Mouse (Mus musculus) regulatory T cell (primary cell): Measurements from ENCODE around the gene Tax1bp3.

Source experiments
- in situ Hi-C: fragments of 300-600 bp; cut with MboI, MseI; formaldehyde crosslinking; loops from one replicate; pipeline ENCODE4 v1.15.1; 2025; ENCODE audit warnings: high pct_unique_total_duplicates

The Tax1bp3 gene

DNA sequence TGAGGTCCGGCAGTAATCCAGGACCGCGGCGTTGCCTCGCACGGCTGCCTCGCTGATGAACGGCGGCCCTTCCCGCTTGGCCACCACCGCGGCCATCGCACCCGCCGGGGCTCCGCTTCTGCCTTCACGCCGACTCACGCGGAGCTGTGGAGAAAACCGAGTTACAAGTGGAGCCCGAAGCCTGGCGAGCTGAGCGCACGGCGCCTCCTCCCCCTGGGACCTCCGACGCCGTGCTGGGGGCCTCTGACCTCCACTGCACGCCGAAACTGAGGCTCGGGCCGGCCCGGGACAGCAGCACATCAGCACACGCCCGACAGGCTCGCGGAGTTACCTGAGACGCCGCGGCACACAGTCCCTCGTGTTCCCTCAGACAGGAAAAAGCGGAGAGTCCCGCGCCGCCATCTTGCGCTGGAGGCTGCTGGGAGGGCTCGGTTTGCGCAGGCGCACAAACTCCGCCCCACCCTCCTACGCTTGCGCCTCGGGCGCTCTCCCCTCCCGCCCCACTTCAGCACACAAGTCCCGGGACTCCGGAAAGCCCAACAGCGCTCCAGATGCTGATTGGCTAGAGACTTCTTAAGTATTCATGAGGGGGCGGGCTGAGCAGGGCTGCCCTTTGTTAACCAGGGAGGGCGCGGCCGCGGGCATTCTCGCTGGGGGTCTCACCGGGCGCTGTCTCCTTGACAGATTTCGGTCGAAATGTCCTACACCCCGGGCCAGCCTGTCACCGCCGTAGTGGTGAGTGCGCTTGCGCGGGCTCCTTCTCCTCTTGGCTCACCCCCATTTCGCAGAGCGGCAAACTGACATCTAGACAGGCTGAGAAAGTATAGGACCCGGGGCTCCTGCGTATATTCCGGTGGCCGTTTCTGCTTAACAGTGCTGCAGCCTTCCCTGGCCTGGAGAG, at the start of gene Tax1bp3, which contains the start of gene Emc6:
Gene Tax1bp3 (plus strand): TSS at position 476 of the 901 bp plus-strand sequence.
Gene Emc6 (minus strand): TSS at position 430 of the 901 bp plus-strand sequence.
- in situ Hi-C loops, result no loop called here

DNA sequence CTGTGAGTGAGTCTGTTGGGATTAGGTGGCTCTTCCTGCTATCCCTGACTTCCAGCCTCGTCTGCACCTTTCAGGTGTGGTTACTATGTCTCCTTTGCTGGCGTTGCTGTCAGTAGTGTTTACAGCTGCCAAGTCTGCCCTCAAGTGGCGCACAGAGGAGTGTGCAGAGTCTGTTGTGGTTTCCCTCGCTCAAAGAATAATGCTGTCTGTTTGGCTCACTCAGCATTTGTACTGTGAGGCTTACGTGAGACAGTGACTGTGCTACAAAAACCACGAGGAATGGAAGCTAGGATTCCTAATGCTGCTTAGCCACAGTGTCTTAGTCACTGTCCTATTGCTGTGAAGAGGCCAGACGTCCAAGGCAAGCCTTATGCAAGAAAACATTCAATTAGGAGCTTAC, 45.9 kb upstream of the Tax1bp3 start:
- in situ Hi-C loops, result loop anchor here (10.0 kb wide), 1 partner anchor 116 kb away; the partner anchor contains the start of gene Camkk1

DNA sequence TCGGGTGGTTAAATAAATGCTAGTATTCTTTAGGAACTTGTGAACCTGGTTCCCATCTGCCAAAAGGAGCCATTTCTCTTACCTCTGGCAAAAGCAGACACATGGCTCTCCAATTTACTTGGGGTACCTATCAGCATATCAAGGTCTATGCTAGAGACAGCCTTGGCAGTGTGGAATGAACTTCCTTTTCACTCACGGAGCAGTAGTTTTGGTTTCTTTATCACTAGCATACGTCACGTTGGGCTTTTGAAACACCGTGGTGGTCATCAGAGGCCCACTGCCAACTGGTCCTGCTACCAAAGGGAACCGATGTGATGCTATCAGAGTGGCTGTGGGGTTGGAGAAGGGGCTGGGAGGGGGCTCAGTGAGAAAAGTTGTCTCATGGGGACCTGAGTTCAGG, 43.9 kb upstream of the Tax1bp3 start:
- in situ Hi-C loops, result loop anchor here (10.0 kb wide), 1 partner anchor 118 kb away; the partner anchor contains the start of gene Camkk1

DNA sequence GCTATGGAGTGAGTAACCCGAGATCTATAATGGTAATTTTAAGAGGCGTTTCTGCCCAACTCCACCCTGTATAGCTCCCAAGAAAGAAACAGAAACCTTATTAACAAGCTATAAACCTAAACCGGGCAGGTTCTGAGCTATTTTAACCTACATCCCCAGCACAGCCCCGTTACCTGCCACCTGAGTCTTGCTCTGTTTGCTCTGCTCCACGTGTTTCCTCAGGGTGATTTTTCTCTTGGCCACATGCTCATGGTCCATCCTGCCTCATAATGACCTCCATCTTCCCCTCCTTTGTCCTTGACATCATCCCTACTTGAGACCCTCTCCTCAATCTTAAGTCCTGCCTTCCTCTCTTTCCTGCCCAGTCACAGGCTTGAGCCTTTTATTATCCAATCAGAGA, 42.7 kb upstream of the Tax1bp3 start:
- in situ Hi-C loops, result loop anchor here (10.0 kb wide), 1 partner anchor 119 kb away; the partner anchor contains the start of gene Camkk1

DNA sequence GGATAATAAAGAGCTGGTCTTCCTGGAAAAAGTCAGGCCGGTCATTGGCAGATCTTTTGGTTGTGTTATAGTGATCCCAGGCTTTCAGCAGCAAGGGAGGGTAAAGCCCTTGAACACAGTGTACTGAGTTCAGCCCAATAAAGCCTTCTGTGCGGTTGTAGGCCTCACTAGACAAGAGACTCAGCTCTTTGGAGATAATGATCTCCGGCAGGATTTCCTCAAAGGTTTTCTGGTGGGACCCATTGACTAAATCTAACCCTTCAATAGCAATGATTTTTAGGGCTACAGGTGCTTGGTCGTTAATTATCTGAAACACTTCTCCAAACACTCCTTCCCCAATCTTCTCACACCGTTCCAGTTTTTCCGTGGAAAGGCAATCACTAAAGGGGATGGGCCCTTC, 40.3 kb upstream of the Tax1bp3 start:
- in situ Hi-C loops, result loop anchor here (5.0 to 10.0 kb wide), 2 partner anchors 122 to 146 kb away; partner anchors contain the start of gene Camkk1

DNA sequence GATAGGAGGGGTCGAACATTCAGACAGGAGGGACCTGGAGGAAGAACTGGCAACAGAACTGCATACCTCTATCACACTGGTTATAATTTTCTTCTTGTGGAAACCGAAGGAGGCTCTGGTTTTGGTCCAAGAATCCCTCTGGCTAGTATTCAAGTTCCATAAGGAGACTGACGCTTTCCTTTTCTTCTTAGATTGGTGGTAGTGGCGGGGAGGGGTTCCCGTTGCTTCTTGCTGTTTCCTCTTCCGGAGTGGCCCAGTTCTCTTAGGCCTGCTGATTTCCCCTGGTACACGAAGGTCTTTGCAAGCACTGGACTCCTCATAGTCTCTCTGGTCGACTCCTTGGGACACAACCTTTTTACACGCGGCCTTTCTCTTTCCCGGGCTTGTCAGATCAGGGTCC, 39.8 kb upstream of the Tax1bp3 start:
- in situ Hi-C loops, result loop anchor here (5.0 to 10.0 kb wide), 2 partner anchors 122 to 145 kb away; partner anchors contain the start of gene Camkk1

DNA sequence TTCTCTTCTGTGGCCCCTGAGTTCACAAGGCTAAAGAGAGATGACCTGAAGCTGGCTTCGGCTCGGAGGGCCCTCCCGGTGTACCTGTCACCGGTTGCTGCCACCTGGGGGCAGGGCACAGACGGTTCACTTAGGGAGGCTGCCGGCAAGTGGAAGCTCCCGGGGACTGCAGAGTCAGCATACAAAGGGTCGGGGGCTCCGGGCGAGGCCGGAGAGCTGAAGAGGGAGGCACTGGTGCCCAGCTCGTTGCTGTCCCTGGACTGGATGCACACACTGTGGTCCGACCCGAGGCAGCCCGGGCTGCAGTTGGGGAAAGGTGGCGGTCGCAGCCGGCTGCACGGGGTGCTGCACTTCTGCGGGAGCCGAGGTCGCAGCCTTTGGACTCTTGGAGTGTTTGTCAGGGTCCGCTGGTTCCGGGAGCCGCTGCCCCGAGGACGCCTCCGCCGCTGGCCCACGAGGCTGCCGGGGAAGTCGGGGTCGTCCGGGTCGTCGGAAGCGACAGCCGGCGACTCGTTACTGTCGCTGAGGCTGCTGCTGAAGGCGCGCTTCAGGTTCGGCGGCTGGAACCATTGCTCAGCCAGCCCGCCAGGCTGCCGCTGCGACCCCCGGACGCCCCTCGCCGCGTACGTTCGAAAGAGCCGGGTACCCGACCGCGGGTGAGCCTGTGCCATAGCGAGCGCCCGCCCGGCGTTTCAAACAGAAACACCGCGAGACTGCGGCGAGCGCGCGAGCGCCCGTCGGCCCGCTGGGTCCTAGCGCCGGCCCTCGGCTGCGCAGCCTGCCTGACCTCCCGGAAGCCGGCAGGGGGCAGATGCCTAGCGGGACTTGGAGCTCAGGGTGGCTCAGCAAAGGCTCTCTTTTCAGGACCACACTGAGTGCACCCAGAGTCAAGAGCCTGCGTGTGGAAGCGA, 39.0 kb upstream of the Tax1bp3 start, which contains the start of gene Haspin:
Gene Haspin (minus strand): TSS at position 704 of the 911 bp plus-strand sequence.
- in situ Hi-C loops, result loop anchor here (5.0 to 10.0 kb wide), 2 partner anchors 123 to 144 kb away; partner anchors contain the start of gene Camkk1

DNA sequence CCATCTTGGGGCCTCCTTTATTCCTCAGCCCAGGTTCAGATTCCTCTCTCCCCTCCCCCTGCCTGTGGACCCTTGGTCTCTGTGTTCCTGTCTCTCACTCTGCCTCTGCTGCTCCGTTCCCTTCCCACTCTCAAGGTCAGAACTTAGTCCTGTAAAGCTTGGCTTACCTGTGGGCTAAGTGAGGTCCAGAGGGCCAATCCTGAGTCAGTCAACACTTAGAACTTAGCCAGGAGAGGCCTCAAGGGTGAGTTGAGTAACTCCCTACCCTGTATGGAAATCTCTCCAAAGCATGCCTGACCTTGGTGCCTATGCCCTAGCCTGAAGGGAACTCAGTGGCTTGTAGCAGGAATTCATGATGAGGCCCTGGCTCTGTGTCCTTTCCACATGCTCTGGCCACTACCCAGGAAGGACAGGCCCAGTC, 32.6 kb upstream of the Tax1bp3 start:
- in situ Hi-C loops, result no loop called here

DNA sequence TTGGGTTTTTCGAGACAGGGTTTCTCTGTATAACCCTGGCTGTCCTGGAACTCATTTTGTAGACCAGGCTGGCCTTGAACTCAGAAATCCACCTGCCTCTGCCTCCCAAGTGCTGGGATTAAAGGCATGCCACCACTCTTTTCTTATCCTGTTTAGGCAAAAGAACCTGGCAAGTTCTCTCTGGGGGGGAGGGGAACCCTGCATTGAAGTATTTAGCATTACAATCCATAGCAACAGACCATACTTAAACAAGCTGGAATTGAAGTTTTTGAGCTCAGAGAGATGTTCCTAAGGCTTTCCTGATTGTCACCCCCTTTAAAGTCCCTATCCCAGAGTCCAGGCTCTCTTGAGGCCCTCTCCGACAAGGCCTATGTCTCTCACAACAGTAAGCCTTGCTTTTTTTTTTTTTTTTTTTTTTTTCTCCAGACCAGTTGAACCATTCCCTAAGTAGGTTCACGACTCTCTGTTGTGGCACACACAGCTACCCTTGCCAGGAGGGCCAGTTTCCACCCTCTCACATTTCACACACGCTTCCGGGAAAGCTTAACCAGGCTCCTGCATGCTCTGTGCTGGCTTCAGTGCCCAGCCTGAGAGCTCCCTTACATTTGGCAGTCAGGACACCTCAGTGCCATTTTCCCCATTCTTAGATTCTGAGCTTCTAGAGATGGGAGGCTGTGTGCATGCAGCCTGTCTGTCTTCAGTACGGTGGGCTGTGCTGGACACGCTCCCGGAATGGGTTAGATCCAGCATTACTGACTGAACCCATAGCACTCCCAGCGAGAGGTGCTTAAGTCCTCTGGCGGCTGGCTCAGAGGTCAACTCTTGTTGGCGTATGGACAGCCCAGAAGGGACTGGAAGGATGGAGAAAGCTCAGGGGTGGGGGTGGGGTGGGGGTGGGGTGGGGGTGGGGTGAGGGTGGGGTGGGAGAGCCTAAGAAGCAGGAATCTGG, 30.6 kb upstream of the Tax1bp3 start:
- in situ Hi-C loops, result no loop called here

DNA sequence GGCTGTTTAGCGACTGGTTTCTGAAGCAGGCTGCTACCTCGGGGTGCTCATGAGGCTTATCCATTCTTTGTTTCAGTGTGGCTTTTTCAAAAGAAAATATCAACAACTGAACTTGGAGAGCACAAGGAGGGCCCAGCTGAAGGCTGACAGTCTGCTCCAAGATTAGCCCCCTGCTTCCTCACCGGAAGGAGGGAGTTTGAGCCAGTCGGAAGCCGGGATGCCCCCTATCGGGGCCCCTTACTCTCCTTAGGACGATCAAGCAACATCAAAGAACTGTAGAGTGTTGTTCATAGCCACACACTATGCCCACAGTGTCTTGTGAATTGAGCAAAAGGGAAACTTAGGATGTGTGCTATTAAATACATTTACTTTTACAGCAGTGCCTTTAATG, 29.9 kb upstream of the Tax1bp3 start:
- in situ Hi-C loops, result no loop called here

DNA sequence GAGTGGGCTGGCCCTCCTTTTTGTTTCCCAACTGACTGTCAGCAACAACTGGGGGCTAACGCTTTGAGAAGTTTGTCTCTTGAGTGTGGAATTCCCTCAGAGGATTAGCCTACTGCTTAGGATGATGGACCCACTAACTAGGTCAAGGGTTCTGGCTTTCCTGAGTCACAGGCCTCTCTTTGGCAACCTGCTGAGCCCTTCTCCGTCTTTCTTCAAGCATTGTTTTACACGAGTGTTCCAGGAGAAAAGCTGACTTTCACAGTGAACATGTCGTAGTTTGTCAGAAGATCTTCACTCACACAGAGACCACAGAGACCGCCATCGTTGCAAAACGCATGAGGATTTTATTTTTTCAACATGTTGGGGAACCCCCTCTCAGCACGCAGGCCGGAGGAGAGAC, 28.7 kb upstream of the Tax1bp3 start:
- in situ Hi-C loops, result no loop called here

DNA sequence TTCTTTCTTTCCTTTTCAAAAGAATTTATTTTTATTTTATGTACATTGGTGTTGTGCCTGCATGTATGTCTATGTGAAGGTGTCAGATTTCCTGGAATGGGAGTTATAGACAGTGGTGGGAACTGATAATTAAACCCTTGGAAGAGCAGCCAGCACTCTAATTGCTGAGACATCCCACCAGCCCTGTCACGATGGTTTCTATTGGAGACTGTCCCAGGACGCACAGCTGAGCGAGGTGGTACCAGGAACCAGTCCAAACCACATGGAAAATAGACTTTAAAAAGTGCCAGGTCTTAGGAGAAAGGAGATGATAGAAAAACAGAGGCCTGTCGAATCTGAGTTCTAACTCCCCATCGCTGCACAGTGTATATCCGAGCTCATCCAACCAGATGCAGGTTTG, 21.8 kb upstream of the Tax1bp3 start:
- in situ Hi-C loops, result no loop called here

DNA sequence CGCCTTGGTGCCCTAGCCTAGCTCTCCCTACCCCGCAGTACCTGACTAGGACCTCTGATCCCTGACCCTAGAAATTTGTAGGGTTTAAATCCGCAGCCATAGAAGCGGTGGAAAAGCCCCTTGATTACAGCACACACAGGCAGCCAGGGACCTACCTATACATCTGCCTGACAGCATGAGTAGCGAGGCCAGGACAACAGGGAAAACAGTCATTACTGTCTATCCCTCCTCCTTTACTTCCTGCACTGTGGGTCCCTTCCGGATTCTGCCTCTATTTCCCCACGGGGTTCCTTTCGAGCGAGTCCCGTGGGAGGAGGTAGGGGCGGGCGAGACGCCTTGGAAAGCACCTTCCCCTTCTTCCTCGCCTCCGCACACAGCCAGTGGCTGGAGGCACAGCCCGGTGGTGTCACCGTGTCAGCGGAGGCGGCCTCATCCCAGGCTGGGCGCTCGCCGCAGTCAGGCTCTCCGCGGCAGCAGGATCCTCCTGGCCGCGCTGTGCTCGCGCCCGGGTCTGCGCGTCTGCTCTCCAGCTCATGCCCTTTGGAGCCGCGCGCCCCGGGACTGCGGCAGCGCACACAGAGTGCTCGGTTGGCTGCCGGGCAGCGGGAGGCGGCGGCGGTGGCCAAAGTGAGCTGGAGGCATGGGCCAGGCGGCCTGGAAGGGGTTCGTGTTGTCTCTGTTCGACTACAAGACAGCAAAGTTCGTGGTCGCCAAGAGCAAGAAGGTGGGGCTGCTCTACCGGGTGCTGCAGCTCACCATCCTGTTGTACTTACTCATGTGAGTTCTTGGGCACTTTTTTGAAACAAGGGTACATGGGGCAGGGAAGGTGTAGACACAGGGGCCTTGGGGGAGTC, 16.7 kb upstream of the Tax1bp3 start, which contains the start of gene P2rx5:
Gene P2rx5 (plus strand): TSS at position 465 of the 854 bp plus-strand sequence.
- in situ Hi-C loops, result no loop called here

DNA sequence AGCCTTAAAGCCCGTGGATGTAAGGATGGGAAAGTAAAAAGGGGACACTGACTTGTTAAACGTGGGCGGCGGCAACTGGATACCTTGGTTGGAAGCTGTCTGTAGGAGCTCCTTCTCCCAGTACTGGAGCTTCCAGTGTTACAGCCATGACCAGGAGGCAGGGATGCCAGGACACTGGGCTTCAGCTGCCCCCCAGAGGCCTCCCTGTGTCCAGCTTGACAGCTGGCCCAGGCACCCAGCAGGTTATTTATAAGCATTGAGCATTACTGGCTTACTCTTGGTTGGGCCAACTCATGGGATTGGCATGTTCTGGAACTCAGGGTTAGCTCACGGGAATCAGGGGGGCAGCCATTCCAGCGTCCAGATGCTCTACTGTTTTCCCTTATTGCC, 16.1 kb upstream of the Tax1bp3 start:
- in situ Hi-C loops, result no loop called here

DNA sequence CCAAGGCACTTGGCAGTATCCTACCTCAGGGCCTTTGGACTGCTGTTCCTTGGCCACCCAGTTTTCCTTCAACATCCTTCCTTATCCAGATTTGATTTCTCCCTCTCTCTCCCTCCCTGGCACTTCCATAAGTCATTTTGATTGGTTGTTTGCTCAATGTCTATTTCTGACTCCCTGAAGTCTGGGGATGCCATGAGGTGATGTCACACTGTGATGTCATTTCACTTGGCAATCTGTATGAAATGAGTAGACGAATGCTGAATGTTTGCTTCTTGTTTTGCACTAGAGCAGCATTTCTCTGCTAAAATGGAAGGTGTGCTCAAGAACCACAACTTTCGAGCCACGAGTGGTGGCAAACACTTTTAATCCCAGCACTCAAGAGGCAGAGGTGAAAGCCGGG, 15.3 kb upstream of the Tax1bp3 start:
- in situ Hi-C loops, result no loop called here

DNA sequence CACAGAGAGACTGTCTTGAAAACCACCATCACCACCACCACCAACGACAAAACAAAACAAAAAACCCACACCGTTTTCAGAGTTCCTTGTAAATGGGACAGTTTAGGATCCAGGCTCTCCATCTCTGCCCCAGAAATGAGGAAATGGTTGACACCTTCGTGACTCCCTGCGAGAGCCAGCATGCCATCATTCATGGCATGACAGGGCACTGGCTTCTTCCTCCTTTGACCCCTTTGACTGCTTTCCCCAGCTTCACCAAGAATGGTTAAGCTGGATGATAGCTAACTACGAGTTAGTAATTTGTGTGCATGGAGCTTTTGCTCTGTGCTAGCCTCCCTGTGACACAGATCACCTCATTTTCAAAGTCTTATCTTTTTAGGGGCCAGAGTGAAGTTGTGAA, 14.6 kb upstream of the Tax1bp3 start:
- in situ Hi-C loops, result no loop called here

DNA sequence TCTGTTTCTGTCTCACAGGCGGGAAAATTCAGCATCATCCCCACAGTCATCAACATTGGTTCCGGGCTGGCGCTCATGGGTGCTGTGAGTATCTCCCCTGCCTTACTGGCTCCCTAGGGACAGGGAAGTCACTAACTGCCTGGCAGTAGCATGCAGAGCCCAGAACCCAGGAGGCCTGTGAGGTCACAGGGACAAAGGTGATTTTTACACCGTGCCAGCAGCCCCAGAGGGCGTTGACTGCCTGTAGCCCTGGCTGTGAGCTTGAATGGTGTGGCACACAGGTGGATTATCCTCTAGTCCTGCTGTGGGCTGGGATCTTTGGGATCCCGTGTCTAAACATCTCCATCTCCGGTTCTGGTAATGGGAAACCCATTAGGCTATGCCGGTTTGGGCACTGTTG, 8.8 kb upstream of the Tax1bp3 start:
- in situ Hi-C loops, result no loop called here

DNA sequence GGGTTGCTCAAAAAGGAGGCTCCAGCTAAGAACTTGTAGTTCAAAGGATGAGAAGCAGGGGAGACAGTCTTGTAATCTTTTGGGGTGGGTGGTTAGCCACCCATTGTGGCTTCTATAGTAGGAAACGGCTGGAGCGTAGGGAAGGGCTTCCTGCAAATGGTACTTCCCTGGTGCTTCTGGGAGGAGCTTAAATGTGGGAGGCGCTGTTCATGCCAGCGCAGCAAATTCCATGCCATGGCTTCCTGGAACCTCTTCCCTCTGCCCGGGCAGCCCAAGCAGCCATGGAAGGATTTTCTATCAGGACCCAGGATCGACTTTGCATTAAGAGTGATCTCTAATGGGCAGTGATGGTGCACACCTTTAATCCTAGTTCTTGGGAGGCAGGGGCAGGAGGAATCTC, 8.3 kb upstream of the Tax1bp3 start:
- in situ Hi-C loops, result no loop called here

DNA sequence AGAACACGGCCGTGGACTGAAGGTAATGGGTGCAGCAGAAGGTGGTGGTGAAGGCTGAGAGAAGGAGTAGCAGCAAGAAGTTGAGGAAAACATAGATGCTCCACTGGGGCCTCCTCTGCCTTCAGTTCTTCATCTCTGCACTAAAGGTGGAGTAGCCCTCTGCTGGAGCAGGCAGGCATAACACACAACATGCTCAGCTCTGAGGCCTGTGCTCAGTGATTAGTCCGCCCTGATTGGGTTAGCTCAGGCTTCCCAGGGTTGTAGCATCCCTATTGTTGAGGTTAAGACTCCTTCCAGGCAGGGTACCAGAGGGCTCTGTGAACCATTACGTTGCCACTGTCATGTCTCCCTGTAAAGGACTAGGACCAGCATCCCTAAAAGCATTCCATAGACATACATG, 7.7 kb upstream of the Tax1bp3 start:
- in situ Hi-C loops, result no loop called here

DNA sequence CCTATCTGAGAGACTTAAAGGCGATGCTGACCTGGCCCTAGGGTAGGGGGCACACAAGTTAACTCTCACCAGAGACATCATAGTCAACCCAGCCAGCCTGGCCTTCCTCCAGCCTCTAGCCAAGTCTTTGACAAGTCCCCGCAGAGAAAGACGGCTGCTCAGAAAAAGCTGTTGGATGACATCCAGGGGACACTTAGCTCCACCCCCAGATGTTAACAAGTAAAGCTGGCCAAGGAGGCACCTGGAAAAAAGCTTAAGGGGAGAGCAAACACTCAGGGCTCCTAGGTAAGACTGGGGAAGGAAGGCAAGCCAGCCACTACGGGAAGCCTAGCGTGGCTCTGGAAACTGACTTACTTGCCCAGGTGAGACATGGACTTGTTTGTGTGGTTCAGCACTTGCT, 4.7 kb upstream of the Tax1bp3 start:
- in situ Hi-C loops, result no loop called here
